Mouse (Mus musculus): ENCODE data around the gene Fbxo5. TPM values are rescaled to one million over a fixed set of nuclear protein-coding genes. Genes with fewer than 3 reads are reported as not detected.

Fbxo5 gene
- polyA plus RNA-seq, 1 experiment from 2014 or later: 88.6 TPM

GRCm38 (mm10) chr10:5807683-5808082 lies 2.3 kb upstream of the Fbxo5 start:
- ATAC-seq (ENCODE audit: low read depth): no peak
- no peak overlapping the region for H3K4me3 ChIP-seq (replicated peaks)
- no peak overlapping the region for H3K4me2 ChIP-seq
- peak overlapping the region; percentile 78 for H3K9ac ChIP-seq
- no peaks in the 10 kb centered on the region for H3K9me3 ChIP-seq (replicated peaks)
- WGBS (ENCODE audit: insufficient replicate concordance): 32% methylated on average over 2 of the region's 2 CpGs
- peak overlapping the region; percentile 87 for H3K27ac ChIP-seq
- H3K4me1 ChIP-seq (replicated peaks): peaks cover 34% of the 10 kb centered on the region
- H3K27me3 ChIP-seq: no peaks in the 10 kb centered on the region
- peaks cover 24% of the 10 kb centered on the region for H3K36me3 ChIP-seq
- no peak for DNase-seq

DNA sequence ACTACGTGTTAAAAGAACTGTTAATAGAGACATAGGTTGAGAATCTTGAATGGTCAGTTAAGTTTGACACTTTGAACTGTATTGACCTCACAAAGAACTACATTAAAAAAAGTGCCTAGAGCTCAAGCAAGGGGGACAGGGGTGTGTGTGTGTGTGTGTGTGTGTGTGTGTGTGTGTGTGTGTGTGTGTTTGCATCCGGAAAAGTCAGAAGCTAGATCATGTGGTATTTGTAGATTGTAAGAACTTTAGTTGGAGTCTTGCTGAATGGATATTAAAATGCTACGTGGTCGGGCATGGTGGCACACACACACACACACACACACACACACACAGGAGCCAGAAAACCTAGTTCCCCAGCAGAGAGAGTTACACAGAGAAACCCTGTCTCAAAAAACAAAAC lies 1.6 kb upstream of the Fbxo5 start:
- WGBS (ENCODE audit: insufficient replicate concordance): 33% methylated on average over 4 of the region's 4 CpGs
- H3K27ac ChIP-seq: peak overlapping the region; percentile 87
- no peaks in the 10 kb centered on the region for H3K9me3 ChIP-seq (replicated peaks)
- peaks cover 41% of the 10 kb centered on the region for H3K4me1 ChIP-seq (replicated peaks)
- H3K4me2 ChIP-seq: peak overlapping the region; percentile 78
- H3K27me3 ChIP-seq: no peaks in the 10 kb centered on the region
- H3K36me3 ChIP-seq: peaks cover 24% of the 10 kb centered on the region
- DNase-seq: no peak
- ATAC-seq (ENCODE audit: low read depth): no peak
- peak overlapping the region; percentile 78 for H3K9ac ChIP-seq
- no peak overlapping the region for H3K4me3 ChIP-seq (replicated peaks)

GRCm38 (mm10) chr10:5806416-5806815 lies 1.0 kb upstream of the Fbxo5 start:
- no peaks in the 10 kb centered on the region for H3K9me3 ChIP-seq (replicated peaks)
- WGBS (ENCODE audit: insufficient replicate concordance): 7% methylated on average over 8 of the region's 8 CpGs
- peaks cover 47% of the 10 kb centered on the region for H3K4me1 ChIP-seq (replicated peaks)
- peaks cover 24% of the 10 kb centered on the region for H3K36me3 ChIP-seq
- no peak for DNase-seq
- H3K4me3 ChIP-seq (replicated peaks): peak overlapping the region; percentile 98
- peak overlapping the region; percentile 78 for H3K4me2 ChIP-seq
- no peak for ATAC-seq (ENCODE audit: low read depth)
- peak overlapping the region; percentile 87 for H3K27ac ChIP-seq
- H3K9ac ChIP-seq: peak overlapping the region; percentile 78
- H3K27me3 ChIP-seq: no peaks in the 10 kb centered on the region

DNA sequence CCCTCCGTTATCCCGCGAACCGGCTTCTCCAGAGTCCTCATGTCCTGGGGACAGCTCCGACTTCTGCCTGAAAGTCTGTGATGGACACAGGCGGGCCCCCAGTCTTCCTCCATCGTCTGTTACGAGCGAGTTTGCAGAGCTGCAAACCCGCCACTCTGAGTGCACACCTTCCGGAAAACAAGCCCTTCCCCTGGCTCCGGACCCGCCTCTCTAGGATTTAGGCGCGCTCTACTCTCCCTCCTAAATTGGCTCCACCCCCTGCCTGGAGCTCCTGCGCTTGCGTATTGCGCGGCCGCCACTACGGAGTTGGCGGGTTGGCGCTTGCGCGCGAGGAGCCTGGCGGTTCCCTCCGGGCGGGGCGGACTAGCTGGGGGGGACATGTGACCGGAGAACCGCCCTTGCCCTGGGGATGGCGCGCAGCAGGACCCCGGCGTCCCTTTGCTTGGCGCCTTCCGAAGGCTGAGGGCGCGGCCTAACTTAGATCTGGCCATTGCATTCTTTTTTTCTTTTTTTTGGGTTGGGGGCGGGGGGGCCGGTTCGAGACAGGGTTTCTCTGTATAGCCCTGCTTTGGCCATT lies 419 bp upstream of the Fbxo5 start:
- H3K4me2 ChIP-seq: peak overlapping the region; percentile 78
- peaks cover 53% of the 10 kb centered on the region for H3K4me1 ChIP-seq (replicated peaks)
- no peaks in the 10 kb centered on the region for H3K9me3 ChIP-seq (replicated peaks)
- peak overlapping the region; percentile 90 for H3K27ac ChIP-seq
- H3K27me3 ChIP-seq: no peaks in the 10 kb centered on the region
- DNase-seq (peak; percentile 97), ATAC-seq (ENCODE audit: low read depth) (peak; percentile 88)
- peak overlapping the region; percentile 78 for H3K9ac ChIP-seq
- under 1% methylated on average over 43 of the region's 43 CpGs for WGBS (ENCODE audit: insufficient replicate concordance)
- H3K4me3 ChIP-seq (replicated peaks): peak overlapping the region; percentile 98
- peaks cover 30% of the 10 kb centered on the region for H3K36me3 ChIP-seq

GRCm38 (mm10) chr10:5804691-5805156 lies 676 bp downstream of the Fbxo5 start:
- H3K9me3 ChIP-seq (replicated peaks): no peaks in the 10 kb centered on the region
- WGBS (ENCODE audit: insufficient replicate concordance): under 1% methylated on average over 24 of the region's 24 CpGs
- no peaks in the 10 kb centered on the region for H3K27me3 ChIP-seq
- H3K9ac ChIP-seq: peak overlapping the region; percentile 96
- ATAC-seq (ENCODE audit: low read depth): peak; percentile 11
- H3K4me2 ChIP-seq: peak overlapping the region; percentile 94
- peak overlapping the region; percentile 98 for H3K4me3 ChIP-seq (replicated peaks)
- DNase-seq: peak; percentile 50
- H3K36me3 ChIP-seq: peaks cover 41% of the 10 kb centered on the region
- H3K27ac ChIP-seq: peak overlapping the region; percentile 97
- peaks cover 56% of the 10 kb centered on the region for H3K4me1 ChIP-seq (replicated peaks)

GRCm38 (mm10) chr10:5803739-5804138 lies 1.7 kb downstream of the Fbxo5 start:
- no peak for ATAC-seq (ENCODE audit: low read depth)
- Histone ChIP-seq H3K9ac (peak overlapping the region; percentile 96), H3K27ac (peak overlapping the region; percentile 67), H3K4me2 (peak overlapping the region; percentile 94), H3K36me3 (peaks cover 48% of the 10 kb centered on the region), H3K9me3 (replicated peaks) (no peaks in the 10 kb centered on the region), H3K27me3 (no peaks in the 10 kb centered on the region), H3K4me3 (replicated peaks) (peak overlapping the region; percentile 98), H3K4me1 (replicated peaks) (peaks cover 56% of the 10 kb centered on the region)
- no peak for DNase-seq
- 5% methylated on average over 1 of the region's 1 CpGs for WGBS (ENCODE audit: insufficient replicate concordance)

GRCm38 (mm10) chr10:5802866-5803265 lies 2.5 kb downstream of the Fbxo5 start:
- WGBS (ENCODE audit: insufficient replicate concordance): 24% methylated on average over 6 of the region's 6 CpGs
- H3K4me2 ChIP-seq: peak overlapping the region; percentile 94
- H3K4me3 ChIP-seq (replicated peaks): peak overlapping the region; percentile 98
- H3K9ac ChIP-seq: peak overlapping the region; percentile 96
- DNase-seq: no peak
- H3K9me3 ChIP-seq (replicated peaks): no peaks in the 10 kb centered on the region
- ATAC-seq (ENCODE audit: low read depth): no peak
- peaks cover 57% of the 10 kb centered on the region for H3K36me3 ChIP-seq
- H3K4me1 ChIP-seq (replicated peaks): peaks cover 52% of the 10 kb centered on the region
- no peaks in the 10 kb centered on the region for H3K27me3 ChIP-seq
- peak overlapping the region; percentile 67 for H3K27ac ChIP-seq

- WGBS (ENCODE audit: insufficient replicate concordance): 90% methylated on average over 1 of the region's 1 CpGs
- Histone ChIP-seq H3K27me3 (no peaks in the 10 kb centered on the region), H3K36me3 (peaks cover 63% of the 10 kb centered on the region), H3K9ac (0 out of 2 replicates have a peak overlapping the region, but pooled peaks have one; percentile 96), H3K4me2 (peak overlapping the region; percentile 94), H3K4me1 (replicated peaks) (peaks cover 35% of the 10 kb centered on the region), H3K27ac (no peak overlapping the region), H3K9me3 (replicated peaks) (no peaks in the 10 kb centered on the region), H3K4me3 (replicated peaks) (peak overlapping the region; percentile 98; the same call in 1 of the 2 replicates)
- DNase-seq: no peak
- ATAC-seq (ENCODE audit: low read depth): no peak
These were observed 4.9 kb downstream of the Fbxo5 start for GRCm38 (mm10) chr10:5800490-5800889.

- H3K4me3 ChIP-seq (replicated peaks): no peak overlapping the region
- DNase-seq (no peak), ATAC-seq (ENCODE audit: low read depth) (peak; percentile 44)
- no peak overlapping the region for H3K27ac ChIP-seq
- H3K27me3 ChIP-seq: no peaks in the 10 kb centered on the region
- H3K9me3 ChIP-seq (replicated peaks): no peaks in the 10 kb centered on the region
- peaks cover 55% of the 10 kb centered on the region for H3K36me3 ChIP-seq
- peaks cover 26% of the 10 kb centered on the region for H3K4me1 ChIP-seq (replicated peaks)
- H3K4me2 ChIP-seq: no peak overlapping the region
- WGBS (ENCODE audit: insufficient replicate concordance): 84% methylated on average over 4 of the region's 4 CpGs
- no peak overlapping the region for H3K9ac ChIP-seq
These were observed 7.3 kb downstream of the Fbxo5 start for GRCm38 (mm10) chr10:5798069-5798468.

- no peak overlapping the region for H3K4me2 ChIP-seq
- H3K27ac ChIP-seq: no peak overlapping the region
- no peaks in the 10 kb centered on the region for H3K4me1 ChIP-seq (replicated peaks)
- DNase-seq: no peak
- H3K4me3 ChIP-seq (replicated peaks): no peak overlapping the region
- no peak overlapping the region for H3K9ac ChIP-seq
- no peaks in the 10 kb centered on the region for H3K36me3 ChIP-seq
- no peaks in the 10 kb centered on the region for H3K9me3 ChIP-seq (replicated peaks)
- no peaks in the 10 kb centered on the region for H3K27me3 ChIP-seq
- no peak for ATAC-seq (ENCODE audit: low read depth)
- WGBS (ENCODE audit: insufficient replicate concordance): 12% methylated on average over 12 of the region's 12 CpGs
These were observed 14.7 kb downstream of the Fbxo5 start for GRCm38 (mm10) chr10:5790657-5791056.

GRCm38 (mm10) chr10:5786923-5787322 lies 18.5 kb downstream of the Fbxo5 start:
- DNase-seq: no peak
- no peak overlapping the region for H3K9ac ChIP-seq
- H3K36me3 ChIP-seq: no peaks in the 10 kb centered on the region
- no peak overlapping the region for H3K4me2 ChIP-seq
- WGBS (ENCODE audit: insufficient replicate concordance): 5% methylated on average over 4 of the region's 4 CpGs
- no peaks in the 10 kb centered on the region for H3K9me3 ChIP-seq (replicated peaks)
- H3K27me3 ChIP-seq: no peaks in the 10 kb centered on the region
- no peak overlapping the region for H3K4me3 ChIP-seq (replicated peaks)
- no peak overlapping the region for H3K27ac ChIP-seq
- no peaks in the 10 kb centered on the region for H3K4me1 ChIP-seq (replicated peaks)
- no peak for ATAC-seq (ENCODE audit: low read depth)

Measured in liver, embryonic 13.5 days (tissue).